Mouse (Mus musculus): ENCODE data around the gene Ube2l3.

DNA sequence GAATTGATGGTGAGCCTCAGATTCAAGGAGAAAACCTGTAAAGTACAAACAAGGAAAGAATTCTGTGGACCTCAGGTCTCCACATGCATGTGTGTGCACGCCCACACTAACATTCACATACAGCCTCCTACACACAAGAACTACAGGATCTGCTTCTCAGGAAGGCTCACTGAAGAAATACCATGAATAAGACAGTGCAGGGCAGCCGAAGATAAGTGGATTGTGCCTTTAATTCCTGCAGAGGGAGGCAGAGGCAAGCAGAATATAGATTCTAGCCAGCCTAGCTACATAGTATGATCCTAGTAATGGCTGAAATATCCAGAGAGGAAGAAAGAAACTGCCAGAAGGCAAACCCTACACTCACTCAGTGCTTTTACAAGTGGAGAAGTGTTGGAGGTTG, 472 bp downstream of the Ube2l3 start:
- no peak for TF ChIP-seq POLR2A (IDR thresholded peaks at IDR 0.05; ENCODE audit: borderline replicate concordance, extremely low read depth, low read depth, low read length)
- TF ChIP-seq CTCF (IDR thresholded peaks at IDR 0.05; ENCODE audit: insufficient read depth, low read length), result no peak

All from lung, adult 2 months (tissue).